Mouse (Mus musculus): Measurements from ENCODE around the gene Pdgfb.

DNA sequence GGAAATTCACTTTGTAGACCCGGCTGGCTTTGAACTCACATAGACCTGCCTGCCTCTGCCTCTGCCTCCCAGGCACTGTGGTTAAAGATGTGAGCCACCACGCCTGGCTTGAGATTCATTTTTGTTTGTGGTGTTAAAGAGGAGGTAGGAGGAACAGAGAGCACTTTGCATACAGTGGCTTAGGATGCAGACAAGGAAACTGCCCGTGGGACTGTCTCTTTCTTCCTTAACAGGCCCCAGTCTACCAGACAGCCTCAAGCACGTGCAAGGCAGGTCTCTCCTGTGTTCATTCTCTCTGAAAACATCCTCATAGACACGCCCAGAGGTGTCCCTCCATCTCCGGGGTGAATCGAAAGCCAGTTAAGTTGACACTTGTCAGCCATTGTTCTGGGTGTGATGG, 19.6 kb upstream of the Pdgfb start:
- TF ChIP-seq GATA1 (IDR thresholded peaks at IDR 0.05; ENCODE audit: low read length) = no peak
- no peak for TF ChIP-seq TAL1 (IDR thresholded peaks at IDR 0.05; ENCODE audit: low read length)

Measured in erythroblast, embryonic 14.5 days (primary cell).